In genomic region chr1:57573829-57574228, GRCm38 (mm10) we compare ENCODE assay signal across 22 mouse cellular contexts.
DNase-seq lines count a peak whose midpoint lies in the region; ATAC-seq and TF ChIP-seq lines count a peak whose summit lies in the region.
"Had no signal": no experiment of that assay in that cellular context is flagged by ENCODE, and none has a peak within 500 bp of the region (broad histone marks: within the 10 kb centered on the region; RNA-seq: fewer than 3 reads in every experiment).

No protein-coding gene starts in this region.

- WGBS in embryonic facial prominence, embryonic 14.5 days = 41% methylated on average over 6 of the region's 6 CpGs
- 53% methylated on average over 6 of the region's 6 CpGs for WGBS in embryonic facial prominence, embryonic 10.5 days
- 17% methylated on average over 6 of the region's 6 CpGs for WGBS in heart, embryonic 13.5 days
- whole genome bisulfite sequencing in heart, postnatal 0 days = 22% methylated on average over 6 of the region's 6 CpGs
- 59% methylated on average over 6 of the region's 6 CpGs for WGBS in limb, embryonic 14.5 days

- 0 out of 2 replicates have a peak overlapping the region, but pooled peaks have one; percentile 8 for H3K27ac ChIP-seq in embryonic facial prominence, embryonic 14.5 days (replicated peaks; ENCODE audit: low read depth, low read length)
- H3K27ac ChIP-seq in embryonic facial prominence, embryonic 10.5 days (replicated peaks) = no peak overlapping the region
- H3K27ac ChIP-seq in heart, embryonic 13.5 days (replicated peaks) = peak overlapping the region; percentile 58
- peak overlapping the region; percentile 11 for H3K27ac ChIP-seq in heart, postnatal 0 days (ENCODE audit: low read depth)
- no peak overlapping the region for H3K27ac ChIP-seq in limb, embryonic 14.5 days (replicated peaks; ENCODE audit: low read depth, low read length)
- H3K27ac ChIP-seq: embryonic facial prominence, embryonic 12.5 days; forebrain, embryonic 12.5 days; hindbrain, embryonic 13.5 days; hindbrain, postnatal 0 days had no signal

- TF ChIP-seq CTCF in heart, postnatal 0 days (IDR thresholded peaks at IDR 0.05; ENCODE audit: low read depth) = no peak

- H3K4me3 ChIP-seq in embryonic facial prominence, embryonic 14.5 days (ENCODE audit: low read depth, low read length) = no peak overlapping the region
- H3K4me3 ChIP-seq in embryonic facial prominence, embryonic 10.5 days = no peak overlapping the region
- H3K4me3 ChIP-seq in heart, embryonic 13.5 days = no peak overlapping the region
- H3K4me3 ChIP-seq in heart, postnatal 0 days (ENCODE audit: low read depth, low read length) = no peak overlapping the region
- H3K4me3 ChIP-seq in limb, embryonic 14.5 days (replicated peaks; ENCODE audit: low read length) = no peak overlapping the region
- H3K4me3 ChIP-seq: embryonic facial prominence, embryonic 12.5 days; forebrain, embryonic 12.5 days; hindbrain, embryonic 13.5 days had no signal

- no peaks in the 10 kb centered on the region for H3K4me1 ChIP-seq in embryonic facial prominence, embryonic 14.5 days (ENCODE audit: control insufficient read depth, insufficient read depth, low read length)
- no peaks in the 10 kb centered on the region for H3K4me1 ChIP-seq in embryonic facial prominence, embryonic 10.5 days
- peaks cover 27% of the 10 kb centered on the region for H3K4me1 ChIP-seq in heart, embryonic 13.5 days
- H3K4me1 ChIP-seq in heart, postnatal 0 days (ENCODE audit: control insufficient read depth, insufficient read depth) = peaks cover 11% of the 10 kb centered on the region; the same call in 1 of the 2 replicates
- peaks cover 12% of the 10 kb centered on the region for H3K4me1 ChIP-seq in limb, embryonic 14.5 days (ENCODE audit: control insufficient read depth, insufficient read depth, low read length)
- H3K4me1 ChIP-seq: embryonic facial prominence, embryonic 12.5 days; forebrain, embryonic 12.5 days; hindbrain, embryonic 13.5 days had no signal

- no peaks in the 10 kb centered on the region for H3K36me3 ChIP-seq in embryonic facial prominence, embryonic 14.5 days (ENCODE audit: control insufficient read depth, insufficient read depth, low read length)
- H3K36me3 ChIP-seq in embryonic facial prominence, embryonic 10.5 days (replicated peaks) = no peaks in the 10 kb centered on the region
- H3K36me3 ChIP-seq in heart, embryonic 13.5 days = no peaks in the 10 kb centered on the region
- no peaks in the 10 kb centered on the region for H3K36me3 ChIP-seq in heart, postnatal 0 days (replicated peaks; ENCODE audit: control insufficient read depth, insufficient read depth, low read length)
- no peaks in the 10 kb centered on the region for H3K36me3 ChIP-seq in limb, embryonic 14.5 days (ENCODE audit: control insufficient read depth, insufficient read depth, low read length)
- H3K36me3 ChIP-seq: embryonic facial prominence, embryonic 12.5 days; forebrain, embryonic 12.5 days; G1E; hindbrain, embryonic 13.5 days had no signal

- peak; percentile 67; the same call in 1 of the 2 replicates for ATAC-seq in embryonic facial prominence, embryonic 14.5 days (ENCODE audit: low read depth)
- ATAC-seq in heart, embryonic 13.5 days (ENCODE audit: extremely low read depth, insufficient number of reproducible peaks, low FRiP score, low TSS enrichment) = no peak
- ATAC-seq in heart, postnatal 0 days (ENCODE audit: insufficient read depth, low read depth) = peak; percentile 20; the same call in 1 of the 2 replicates
- peak; percentile 76; the same call in 1 of the 2 replicates for ATAC-seq in limb, embryonic 14.5 days (ENCODE audit: low FRiP score, low read depth)
- ATAC-seq: CD4-positive, CD25-positive, alpha-beta regulatory T cell, adult 4 months; forebrain, embryonic 16.5 days; hindbrain, postnatal 0 days had no signal

- no peaks in the 10 kb centered on the region for H3K27me3 ChIP-seq in embryonic facial prominence, embryonic 14.5 days (replicated peaks; ENCODE audit: control insufficient read depth, insufficient read depth, low read length)
- no peaks in the 10 kb centered on the region for H3K27me3 ChIP-seq in embryonic facial prominence, embryonic 10.5 days (replicated peaks; ENCODE audit: low read depth, poor library complexity, severe bottlenecking)
- H3K27me3 ChIP-seq in heart, embryonic 13.5 days (replicated peaks) = no peaks in the 10 kb centered on the region
- H3K27me3 ChIP-seq in heart, postnatal 0 days (ENCODE audit: control insufficient read depth, insufficient read depth, low read length) = no peaks in the 10 kb centered on the region
- no peaks in the 10 kb centered on the region for H3K27me3 ChIP-seq in limb, embryonic 14.5 days (ENCODE audit: control insufficient read depth, insufficient read depth, low read length)
- H3K27me3 ChIP-seq: embryonic facial prominence, embryonic 12.5 days; forebrain, embryonic 12.5 days; hindbrain, embryonic 13.5 days had no signal

- H3K9me3 ChIP-seq in embryonic facial prominence, embryonic 14.5 days (ENCODE audit: control insufficient read depth, low read length) = 0 out of 2 replicates have a peak, but pooled peaks cover 4% of the 10 kb centered on the region
- no peaks in the 10 kb centered on the region for H3K9me3 ChIP-seq in embryonic facial prominence, embryonic 10.5 days
- H3K9me3 ChIP-seq in heart, embryonic 13.5 days = no peaks in the 10 kb centered on the region
- H3K9me3 ChIP-seq in heart, postnatal 0 days (replicated peaks; ENCODE audit: control insufficient read depth, low read length) = no peaks in the 10 kb centered on the region
- H3K9me3 ChIP-seq in limb, embryonic 14.5 days (ENCODE audit: control insufficient read depth, low read length) = no peaks in the 10 kb centered on the region
- H3K9me3 ChIP-seq: G1E had no signal

- DNase-seq in embryonic facial prominence, embryonic 14.5 days (ENCODE audit: low spot score) = peak; percentile 65
- no peak for DNase-seq in embryonic facial prominence, embryonic 10.5 days (ENCODE audit: low spot score)
- DNase-seq in heart, adult 18-20 months = no peak
- DNase-seq in heart, postnatal 0 days (ENCODE audit: low spot score) = peak; percentile 17
- DNase-seq in heart, postnatal 25 days (ENCODE audit: low spot score) = no peak
- peak; percentile 44 for DNase-seq in limb, embryonic 14.5 days (ENCODE audit: low spot score)
- DNase-seq in layer of hippocampus, postnatal 14 days (ENCODE audit: low spot score in 2 of 2) = no peak
- DNase-seq: adrenal gland, adult 8-10 months; cerebellum, adult 11 months; cerebellum, adult 8-10 months; cerebellum, postnatal 14 days; embryo, embryonic 11 days; gastrocnemius, postnatal 14 days; kidney, adult 18-20 months had no signal

- intact Hi-C loops in heart, postnatal 25 days (cut with DNase I) = no loop called here

- H3K9ac ChIP-seq in embryonic facial prominence, embryonic 14.5 days (ENCODE audit: low read depth, low read length) = no peak overlapping the region
- H3K9ac ChIP-seq in heart, embryonic 13.5 days = 0 out of 2 replicates have a peak overlapping the region, but pooled peaks have one; percentile 37
- H3K9ac ChIP-seq in heart, postnatal 0 days (replicated peaks; ENCODE audit: low read depth, low read length) = no peak overlapping the region
- no peak overlapping the region for H3K9ac ChIP-seq in limb, embryonic 14.5 days (ENCODE audit: low read depth, low read length, severe bottlenecking)
- H3K9ac ChIP-seq: embryonic facial prominence, embryonic 12.5 days; forebrain, embryonic 12.5 days; hindbrain, embryonic 13.5 days had no signal

- no peak overlapping the region for H3K4me2 ChIP-seq in embryonic facial prominence, embryonic 14.5 days (ENCODE audit: low read depth, low read length)
- peak overlapping the region; percentile 46 for H3K4me2 ChIP-seq in heart, embryonic 13.5 days
- peak overlapping the region; percentile 32 for H3K4me2 ChIP-seq in heart, postnatal 0 days (ENCODE audit: low read depth, low read length)
- H3K4me2 ChIP-seq in limb, embryonic 14.5 days (replicated peaks; ENCODE audit: low read depth, low read length, severe bottlenecking) = no peak overlapping the region
- H3K4me2 ChIP-seq: embryonic facial prominence, embryonic 12.5 days; forebrain, embryonic 12.5 days; hindbrain, embryonic 13.5 days had no signal

- TF ChIP-seq POLR2A in limb, embryonic 14.5 days (IDR thresholded peaks at IDR 0.05; ENCODE audit: borderline replicate concordance, extremely low read depth, insufficient read depth, insufficient read length) = no peak

- no peak for TF ChIP-seq EP300 in heart, postnatal 0 days (IDR thresholded peaks at IDR 0.05; ENCODE audit: low read depth)

Comparison
In these comparisons a context has a peak if more than half of its experiments do, and no peak if none do; other contexts are left out.
1. DNase-seq: peak in embryonic facial prominence, embryonic 14.5 days (single experiment), heart, postnatal 0 days (single experiment) and limb, embryonic 14.5 days (single experiment); none in embryonic facial prominence, embryonic 10.5 days (single experiment), heart, adult 18-20 months (0 of 2), heart, postnatal 25 days (single experiment) and layer of hippocampus, postnatal 14 days (0 of 2).
2. H3K27ac ChIP-seq: peak in embryonic facial prominence, embryonic 14.5 days (single experiment), heart, embryonic 13.5 days (single experiment) and heart, postnatal 0 days (single experiment); none in embryonic facial prominence, embryonic 10.5 days (single experiment) and limb, embryonic 14.5 days (single experiment).
3. H3K4me2 ChIP-seq: peak in heart, embryonic 13.5 days (single experiment) and heart, postnatal 0 days (single experiment); none in embryonic facial prominence, embryonic 14.5 days (single experiment) and limb, embryonic 14.5 days (single experiment).